Mouse (Mus musculus): ENCODE results near the gene Slc17a4.

DNA sequence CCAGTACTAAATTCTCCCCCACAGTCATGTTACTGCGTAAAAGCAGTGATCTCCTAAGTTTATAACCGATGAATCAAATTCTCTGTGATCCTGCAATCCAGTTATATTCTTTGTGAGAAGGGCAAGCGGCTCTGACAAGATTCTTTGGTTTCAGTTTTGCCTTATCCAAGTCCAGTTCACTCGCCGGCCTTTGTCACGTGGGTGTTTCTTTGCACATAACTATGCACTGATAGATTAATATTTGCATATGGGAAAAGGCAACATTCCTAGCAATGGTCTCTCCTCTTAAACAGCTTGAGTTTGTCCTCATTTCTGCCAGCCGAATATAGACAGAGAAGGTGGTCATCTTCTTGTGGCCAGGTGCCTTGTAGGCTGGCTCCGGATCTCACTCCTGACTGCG, 15.7 kb upstream of the Slc17a4 start:
- TF ChIP-seq POLR2A (IDR thresholded peaks at IDR 0.05; ENCODE audit: borderline replicate concordance, extremely low read depth, insufficient read depth, insufficient read length, poor library complexity, severe bottlenecking) (no peak), CTCF (IDR thresholded peaks at IDR 0.05; ENCODE audit: borderline replicate concordance, extremely low read depth, insufficient read depth, insufficient read length) (no peak)

Measured in brain, embryonic 14.5 days (tissue).